Mouse (Mus musculus): ENCODE results near the gene Glt8d2.
A peak's percentile ranks its signal among the peaks of the same experiment; 100 is the strongest.
"Not testable (repeated sequence)": the region's sequence is repeated elsewhere in the genome, so short reads cannot be mapped to it uniquely, and the experiment has no call there.

Gene Glt8d2

GRCm38 (mm10) chr10:82647205-82647811 lies 43.1 kb downstream of the Glt8d2 start:
- DNase-seq (ENCODE audit: extremely low spot score, low read depth, low spot score), result no peak

- DNase-seq (ENCODE audit: extremely low spot score, low read depth, low spot score), result no peak
Observed at GRCm38 (mm10) chr10:82646083-82646482, 44.4 kb downstream of the Glt8d2 start.

GRCm38 (mm10) chr10:82641481-82641880 lies 49.0 kb downstream of the Glt8d2 start:
- DNase-seq (ENCODE audit: extremely low spot score, low read depth, low spot score), result no peak

- DNase-seq (ENCODE audit: extremely low spot score, low read depth, low spot score), result no peak
Observed at GRCm38 (mm10) chr10:82639032-82639698, 51.3 kb downstream of the Glt8d2 start.

GRCm38 (mm10) chr10:82636321-82636720 lies 54.1 kb downstream of the Glt8d2 start:
- no peak for DNase-seq (ENCODE audit: extremely low spot score, low read depth, low spot score)

GRCm38 (mm10) chr10:82634348-82634747 lies 56.1 kb downstream of the Glt8d2 start:
- no peak for DNase-seq (ENCODE audit: extremely low spot score, low read depth, low spot score)

- no peak for DNase-seq (ENCODE audit: extremely low spot score, low read depth, low spot score)
Observed at GRCm38 (mm10) chr10:82632496-82633280, 57.8 kb downstream of the Glt8d2 start.

- no peak for DNase-seq (ENCODE audit: extremely low spot score, low read depth, low spot score)
Observed at GRCm38 (mm10) chr10:82631133-82631532, 59.3 kb downstream of the Glt8d2 start.

- DNase-seq (ENCODE audit: extremely low spot score, low read depth, low spot score), result no peak
Observed at GRCm38 (mm10) chr10:82630497-82630896, 60.0 kb downstream of the Glt8d2 start.

- DNase-seq (ENCODE audit: extremely low spot score, low read depth, low spot score), result peak; percentile 73
Observed at GRCm38 (mm10) chr10:82629586-82630255, 60.7 kb downstream of the Glt8d2 start, which contains the start of gene Tdg. TSS of gene Tdg (plus strand) at chr10:82629828.

GRCm38 (mm10) chr10:82629111-82629585 lies 61.3 kb downstream of the Glt8d2 start:
- no peak for DNase-seq (ENCODE audit: extremely low spot score, low read depth, low spot score)

- not testable (repeated sequence) for DNase-seq (ENCODE audit: extremely low spot score, low read depth, low spot score)
Observed at GRCm38 (mm10) chr10:82623553-82623932, 66.9 kb downstream of the Glt8d2 start.

GRCm38 (mm10) chr10:82622671-82623552 lies 67.5 kb downstream of the Glt8d2 start, which contains the start of gene 1190007I07Rik:
TSS of gene 1190007I07Rik (minus strand) at chr10:82623228.
- DNase-seq (ENCODE audit: extremely low spot score, low read depth, low spot score), result peak; percentile 81

- no peak for DNase-seq (ENCODE audit: extremely low spot score, low read depth, low spot score)
Observed at GRCm38 (mm10) chr10:82622235-82622634, 68.2 kb downstream of the Glt8d2 start.
